Mouse (Mus musculus): ENCODE results near the gene Psat1. TPM values are rescaled to one million over a fixed set of nuclear protein-coding genes. Genes with fewer than 3 reads are reported as not detected.

Gene Psat1
- total and polyA plus RNA-seq, 3 experiments = 340 to 549 (median 423) TPM

DNA sequence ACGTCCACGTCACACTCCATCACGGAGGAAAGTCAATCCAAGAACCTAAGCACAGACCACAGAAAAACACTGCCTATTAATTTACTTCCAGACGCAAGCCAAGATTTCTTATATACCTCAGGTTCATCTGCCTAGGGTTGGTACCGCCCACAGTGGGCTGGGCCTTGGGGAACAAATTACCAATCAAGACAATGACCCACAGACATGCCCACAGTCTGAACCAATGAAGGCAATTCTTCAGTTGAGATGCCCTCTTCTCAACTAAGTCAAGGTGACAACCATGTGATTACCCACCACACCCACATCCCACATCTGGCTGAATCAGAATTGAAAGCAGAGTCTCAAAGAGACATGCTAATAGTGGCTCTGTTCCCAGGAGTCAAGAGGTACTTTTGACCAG is 67.9 kb downstream of the Psat1 start:
- H3K27ac ChIP-seq (ENCODE audit: insufficient read depth, low read depth) = no peak overlapping the region
- no peak overlapping the region for H3K9ac ChIP-seq (ENCODE audit: insufficient read depth, low read depth)
- in situ Hi-C loops (cut with MboI; ENCODE audit: low pct_ligation_motif_present, low pct_unique_long_range_greater_than_20kb, low sequenced_read_pairs) (no loop called here), dilution Hi-C loops (cut with MboI; ENCODE audit: extremely low pct_ligation_motif_present, extremely low pct_unique_long_range_greater_than_20kb, low sequenced_read_pairs) (no loop called here)
- no peak overlapping the region for H3K4me3 ChIP-seq (replicated peaks in 1 of 3; ENCODE audit: low read depth in 2 of 3, low read length in 2 of 3, poor library complexity in 1 of 3)
- H3K9me3 ChIP-seq (replicated peaks; ENCODE audit: low read length) = peaks cover 2% of the 10 kb centered on the region
- TF ChIP-seq POLR2AphosphoS2 (IDR thresholded peaks at IDR 0.05; ENCODE audit: low read depth, low read length) (no peak), MAFK (IDR thresholded peaks at IDR 0.05; ENCODE audit: insufficient replicate concordance, low read length) (no peak), ZC3H11A (IDR thresholded peaks at IDR 0.05; ENCODE audit: low read depth, low read length) (no peak), GABPA (IDR thresholded peaks at IDR 0.05; ENCODE audit: insufficient replicate concordance, low read depth, low read length) (no peak), CTCF (conservative IDR thresholded peaks at IDR 0.05 in 1 of 2, IDR thresholded peaks at IDR 0.05 in 1 of 2; ENCODE audit: low read depth in 2 of 2, low read length in 2 of 2) (no peak), ZKSCAN1 (IDR thresholded peaks at IDR 0.05; ENCODE audit: borderline replicate concordance, low read depth, low read length) (no peak), MEF2A (IDR thresholded peaks at IDR 0.05; ENCODE audit: borderline replicate concordance, low read depth, low read length) (no peak), MYC (IDR thresholded peaks at IDR 0.05; ENCODE audit: low read depth, low read length) (no peak), TBP (conservative IDR thresholded peaks at IDR 0.05; ENCODE audit: low read depth, low read length) (no peak), PAX5 (IDR thresholded peaks at IDR 0.05; ENCODE audit: low read length) (no peak), NELFE (IDR thresholded peaks at IDR 0.05; ENCODE audit: low read depth, low read length) (no peak), JUND (conservative IDR thresholded peaks at IDR 0.05; ENCODE audit: low read depth, low read length) (no peak), POLR2A (IDR thresholded peaks at IDR 0.05; ENCODE audit: low read depth, low read length) (no peak)
- no peaks in the 10 kb centered on the region for H3K36me3 ChIP-seq (replicated peaks in 1 of 2; ENCODE audit: control insufficient read depth in 1 of 2, insufficient read depth in 1 of 2, low read length in 1 of 2)
- no peak overlapping the region for H3K4me2 ChIP-seq (ENCODE audit: insufficient read depth, low read depth, poor library complexity, severe bottlenecking)
- peaks cover 33% of the 10 kb centered on the region for H3K27me3 ChIP-seq (replicated peaks)
- no peaks in the 10 kb centered on the region for H3K79me2 ChIP-seq (replicated peaks; ENCODE audit: control insufficient read depth, extremely low read depth, insufficient read depth, poor library complexity, severe bottlenecking)
- H3K4me1 ChIP-seq (ENCODE audit: control insufficient read depth in 1 of 2, insufficient read depth in 2 of 2) = peaks cover 4 to 21% of the 10 kb centered on the region in 2 experiments; a peak in 3 of 4 replicates
- DNase-seq (ENCODE audit: extremely low read depth) = no peak

DNA sequence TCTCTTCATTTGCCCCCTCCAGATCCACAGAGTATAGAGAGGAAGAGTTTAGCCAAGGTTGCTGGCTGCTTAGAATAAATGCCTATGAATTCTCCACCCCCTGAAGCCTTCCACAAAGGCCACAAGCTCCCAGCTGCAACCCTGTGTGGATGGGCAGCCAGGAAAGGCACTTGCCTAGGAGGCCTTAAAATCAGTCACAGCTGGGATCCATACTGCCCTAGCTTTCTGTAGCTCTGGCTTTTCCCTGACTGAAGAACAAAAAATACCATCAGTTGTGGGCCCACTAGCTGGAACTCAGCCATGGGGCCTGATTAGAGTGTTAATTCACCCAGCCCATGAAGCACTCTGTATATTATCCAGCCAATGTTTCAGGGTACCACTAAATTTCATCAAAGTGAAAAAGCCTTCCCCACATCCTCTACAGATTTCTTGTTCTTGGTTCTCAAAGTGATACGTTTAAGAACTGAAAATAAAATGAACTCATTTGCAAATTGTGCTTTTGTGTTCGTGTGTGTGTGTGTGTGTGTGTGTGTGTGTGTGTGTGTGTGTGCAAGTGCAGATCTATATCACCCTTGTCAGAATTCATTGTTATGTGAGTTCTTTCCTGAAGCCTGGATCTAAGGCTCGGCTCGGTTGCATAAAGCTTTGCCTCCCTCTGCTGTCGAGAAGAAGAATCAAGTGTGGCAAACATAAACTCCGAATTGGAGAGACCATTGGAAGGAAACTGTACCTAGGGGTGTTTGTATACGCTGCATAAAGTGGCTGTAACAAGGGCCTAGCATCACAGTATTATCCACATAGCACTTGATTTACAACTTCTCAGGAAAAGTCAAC is 78.1 kb downstream of the Psat1 start:
- DNase-seq (ENCODE audit: extremely low read depth) = no peak
- TF ChIP-seq SMC3 (IDR thresholded peaks at IDR 0.05; ENCODE audit: low read depth, low read length) (peak; percentile 56), CTCF (conservative IDR thresholded peaks at IDR 0.05 in 1 of 2, IDR thresholded peaks at IDR 0.05 in 1 of 2; ENCODE audit: low read depth in 2 of 2, low read length in 2 of 2) (peak in 1 of 2 experiments; percentile 71; a peak in 2 of 4 replicates), JUN (IDR thresholded peaks at IDR 0.05; ENCODE audit: insufficient read depth, low read depth, low read length) (no peak), RAD21 (IDR thresholded peaks at IDR 0.05; ENCODE audit: low read depth, low read length) (peak; percentile 80)

More for the DNA sequence above, 78.1 kb downstream of the Psat1 start:
- no peaks in the 10 kb centered on the region for H3K9me3 ChIP-seq (replicated peaks; ENCODE audit: low read length)
- no peak overlapping the region for H3K9ac ChIP-seq (ENCODE audit: insufficient read depth, low read depth)
- H3K4me1 ChIP-seq (ENCODE audit: control insufficient read depth in 1 of 2, insufficient read depth in 2 of 2) = no peaks in the 10 kb centered on the region
- H3K27me3 ChIP-seq (replicated peaks) = no peaks in the 10 kb centered on the region
- no peaks in the 10 kb centered on the region for H3K36me3 ChIP-seq (replicated peaks in 1 of 2; ENCODE audit: control insufficient read depth in 1 of 2, insufficient read depth in 1 of 2, low read length in 1 of 2)
- no peak overlapping the region for H3K4me2 ChIP-seq (ENCODE audit: insufficient read depth, low read depth, poor library complexity, severe bottlenecking)
- dilution Hi-C loops (cut with MboI; ENCODE audit: extremely low pct_ligation_motif_present, extremely low pct_unique_long_range_greater_than_20kb, low sequenced_read_pairs) = no loop called here
- H3K4me3 ChIP-seq (replicated peaks in 1 of 3; ENCODE audit: low read depth in 2 of 3, low read length in 2 of 3, poor library complexity in 1 of 3) = no peak overlapping the region
- H3K79me2 ChIP-seq (replicated peaks; ENCODE audit: control insufficient read depth, extremely low read depth, insufficient read depth, poor library complexity, severe bottlenecking) = no peaks in the 10 kb centered on the region
- no peak overlapping the region for H3K27ac ChIP-seq (ENCODE audit: insufficient read depth, low read depth)
- in situ Hi-C loops (cut with MboI; ENCODE audit: low pct_ligation_motif_present, low pct_unique_long_range_greater_than_20kb, low sequenced_read_pairs) = loop anchor here (25.0 kb wide), 1 partner anchor 232 kb away; no protein-coding TSS in a partner anchor
